Mouse (Mus musculus): Measurements from ENCODE around the gene Pex14. TPM values are rescaled to one million over a fixed set of nuclear protein-coding genes. Genes with fewer than 3 reads are reported as not detected.

The Pex14 gene
- polyA plus RNA-seq, 1 experiment, result 19.7 TPM

DNA sequence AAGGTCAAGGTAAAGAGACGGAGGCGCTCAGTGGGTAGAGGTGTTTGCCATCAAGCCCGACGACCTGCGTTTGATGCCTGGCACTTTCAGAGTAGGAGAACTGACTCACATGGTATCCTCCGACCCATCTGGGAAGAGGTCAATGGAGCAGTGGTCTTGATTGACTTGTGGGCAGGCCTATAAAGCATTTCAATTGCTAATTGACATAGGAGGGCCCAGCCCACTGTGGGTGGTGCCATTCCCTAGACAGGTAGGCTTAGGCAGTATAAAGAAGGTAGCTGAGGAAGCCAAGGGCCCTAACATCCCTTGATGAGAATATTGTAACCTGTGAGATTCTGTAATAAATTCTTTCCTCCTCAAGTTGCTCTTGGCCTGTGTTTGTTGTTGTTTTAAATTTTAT, 98.9 kb downstream of the Pex14 start:
- Histone ChIP-seq H3K4me1 (ENCODE audit: control insufficient read depth, insufficient read depth, low read length) (peaks cover 17% of the 10 kb centered on the region), H3K4me3 (ENCODE audit: insufficient read depth, low read length) (no peak overlapping the region), H3K27ac (ENCODE audit: insufficient read depth, low read depth, low read length) (no peak overlapping the region)
- TF ChIP-seq POLR2A (IDR thresholded peaks at IDR 0.05; ENCODE audit: borderline replicate concordance, low read depth, low read length), result no peak
- TF ChIP-seq CTCF (IDR thresholded peaks at IDR 0.05; ENCODE audit: low read depth, low read length), result no peak

DNA sequence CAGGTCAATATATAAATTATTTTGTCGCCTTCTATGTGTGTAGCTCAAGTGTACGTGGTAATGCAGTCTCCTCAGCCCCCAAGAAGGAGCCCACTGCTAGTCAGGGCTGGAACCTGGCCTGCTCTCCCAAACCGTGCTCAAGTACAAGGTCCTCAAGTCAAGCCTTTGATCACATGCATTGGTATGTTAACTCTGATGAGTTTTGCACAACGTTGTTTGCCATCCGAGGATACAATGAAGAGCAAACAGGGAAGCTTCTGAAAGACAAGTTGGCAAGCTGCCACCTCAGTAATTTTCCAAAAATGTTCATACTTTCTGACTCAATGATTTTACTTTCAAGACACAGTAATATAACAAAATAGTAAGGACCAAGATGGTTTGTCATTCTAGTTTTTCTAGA, 105.7 kb downstream of the Pex14 start:
- H3K27ac ChIP-seq (ENCODE audit: insufficient read depth, low read depth, low read length), result 0 out of 2 replicates have a peak overlapping the region, but pooled peaks have one; percentile 21
- no peak overlapping the region for H3K4me3 ChIP-seq (ENCODE audit: insufficient read depth, low read length)
- no peak for TF ChIP-seq CTCF (IDR thresholded peaks at IDR 0.05; ENCODE audit: low read depth, low read length)
- no peak for TF ChIP-seq POLR2A (IDR thresholded peaks at IDR 0.05; ENCODE audit: borderline replicate concordance, low read depth, low read length)
- H3K4me1 ChIP-seq (ENCODE audit: control insufficient read depth, insufficient read depth, low read length), result peaks cover 27% of the 10 kb centered on the region

DNA sequence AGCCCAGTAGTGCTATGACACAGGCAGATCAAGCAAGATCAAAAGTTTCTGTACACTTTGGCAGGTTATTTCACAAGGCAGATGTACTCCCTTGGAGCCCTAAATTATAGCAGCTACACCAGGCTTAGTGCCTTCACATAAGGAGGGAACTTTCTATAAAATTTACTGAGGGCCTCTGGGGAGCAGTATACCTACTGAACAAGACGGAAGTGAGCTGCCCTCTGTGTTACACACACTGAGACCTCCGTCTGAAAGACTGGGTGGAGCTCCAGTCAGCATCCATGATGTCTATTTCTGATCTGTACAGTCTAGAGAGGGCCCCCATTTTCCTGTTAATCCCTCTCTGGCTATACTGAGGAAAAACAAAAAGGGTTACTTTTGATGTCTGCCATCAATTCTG, 109.6 kb downstream of the Pex14 start:
- Histone ChIP-seq H3K4me3 (ENCODE audit: insufficient read depth, low read length) (no peak overlapping the region), H3K4me1 (ENCODE audit: control insufficient read depth, insufficient read depth, low read length) (peaks cover 25% of the 10 kb centered on the region), H3K27ac (ENCODE audit: insufficient read depth, low read depth, low read length) (no peak overlapping the region)
- no peak for TF ChIP-seq CTCF (IDR thresholded peaks at IDR 0.05; ENCODE audit: low read depth, low read length)
- no peak for TF ChIP-seq POLR2A (IDR thresholded peaks at IDR 0.05; ENCODE audit: borderline replicate concordance, low read depth, low read length)

DNA sequence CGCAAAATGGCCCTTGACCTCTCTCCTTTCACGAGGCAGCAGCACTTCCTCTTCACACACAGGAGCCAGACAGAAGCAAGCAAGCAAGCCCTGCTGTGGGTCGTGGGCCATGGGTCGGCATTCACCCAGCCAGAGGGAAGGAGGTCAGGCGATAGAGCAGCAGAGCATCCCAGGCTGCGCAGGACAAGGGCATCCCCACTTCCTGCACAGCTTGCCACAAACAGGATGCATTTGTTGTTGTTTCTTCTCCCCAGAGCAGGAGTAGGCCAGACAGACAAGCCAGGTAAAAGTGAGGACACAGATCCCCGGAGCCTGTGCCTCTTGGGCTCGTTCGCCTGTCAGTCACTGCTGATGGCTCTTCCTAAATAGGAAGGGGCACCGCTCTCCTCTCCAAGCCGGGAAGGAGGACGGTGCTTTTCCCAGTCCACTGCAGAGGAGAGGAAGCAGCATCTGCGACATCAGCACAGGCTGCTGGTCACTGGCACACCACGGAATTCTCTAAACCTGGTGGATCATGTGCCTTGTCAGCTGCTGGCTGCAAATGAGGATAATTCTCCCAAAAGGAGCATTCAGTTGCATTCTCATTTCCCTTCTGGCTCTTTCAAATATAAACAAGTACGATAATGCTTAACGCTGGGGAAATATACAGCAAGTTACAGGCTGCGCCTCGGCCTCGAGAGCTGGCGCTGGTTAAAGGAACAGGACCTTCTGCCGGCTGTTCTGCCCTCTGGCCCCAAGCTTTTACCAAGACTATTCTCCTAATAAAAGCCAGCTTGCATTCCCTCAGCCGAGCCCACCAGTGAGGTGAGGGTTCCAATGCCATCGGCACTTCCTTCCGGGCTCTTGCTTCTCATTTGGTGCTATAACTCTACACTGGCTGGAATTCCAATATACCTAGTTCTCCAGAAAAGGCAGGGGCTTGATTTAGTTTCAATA, 113.9 kb downstream of the Pex14 start:
- H3K4me3 ChIP-seq (ENCODE audit: insufficient read depth, low read length), result no peak overlapping the region
- no peak for TF ChIP-seq POLR2A (IDR thresholded peaks at IDR 0.05; ENCODE audit: borderline replicate concordance, low read depth, low read length)
- TF ChIP-seq CTCF (IDR thresholded peaks at IDR 0.05; ENCODE audit: low read depth, low read length), result no peak
- no peak overlapping the region for H3K27ac ChIP-seq (ENCODE audit: insufficient read depth, low read depth, low read length)
- peaks cover 9% of the 10 kb centered on the region for H3K4me1 ChIP-seq (ENCODE audit: control insufficient read depth, insufficient read depth, low read length)

DNA sequence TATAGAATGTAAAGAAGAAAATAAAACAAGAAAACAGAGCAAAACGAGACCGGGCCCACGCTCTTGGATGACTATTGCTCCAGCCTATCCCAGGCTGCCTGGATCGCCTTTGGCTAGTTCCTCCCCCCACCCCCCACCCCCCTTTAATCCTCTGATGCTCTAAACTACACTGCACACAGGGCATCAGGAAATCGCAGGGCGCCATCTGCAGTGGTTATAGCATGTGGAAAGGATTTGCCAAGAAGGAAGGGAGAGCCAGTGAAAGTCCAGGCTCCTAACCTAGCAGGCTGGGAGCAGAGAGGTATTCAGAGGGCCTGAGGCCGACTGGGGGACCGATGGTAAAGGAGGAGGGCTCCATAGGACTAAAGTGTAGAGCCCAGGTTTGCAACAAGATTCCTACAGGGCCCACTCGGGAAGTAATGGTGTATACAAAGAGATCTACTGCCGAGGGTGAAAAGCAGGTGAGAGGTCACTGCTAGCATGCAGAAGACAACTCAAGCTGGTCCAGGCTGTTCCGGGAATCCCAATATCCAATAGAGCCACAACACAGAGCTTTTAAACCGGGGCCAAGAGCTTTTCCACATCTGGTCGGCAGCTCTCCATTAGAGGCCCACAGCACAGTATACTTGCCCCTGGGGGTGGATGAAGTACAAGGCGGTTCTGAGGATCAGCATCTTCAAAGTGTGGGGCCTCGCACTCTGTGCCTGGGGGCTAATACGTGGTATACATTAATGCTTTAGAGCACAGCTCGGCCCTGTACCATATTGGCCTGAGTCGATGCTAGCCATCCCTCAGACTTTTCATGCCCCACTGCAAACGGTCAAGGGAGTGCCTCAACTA, 114.8 kb downstream of the Pex14 start:
- TF ChIP-seq POLR2A (IDR thresholded peaks at IDR 0.05; ENCODE audit: borderline replicate concordance, low read depth, low read length) (no peak), CTCF (IDR thresholded peaks at IDR 0.05; ENCODE audit: low read depth, low read length) (no peak)
- no peak overlapping the region for H3K27ac ChIP-seq (ENCODE audit: insufficient read depth, low read depth, low read length)
- peaks cover 9% of the 10 kb centered on the region for H3K4me1 ChIP-seq (ENCODE audit: control insufficient read depth, insufficient read depth, low read length)
- H3K4me3 ChIP-seq (ENCODE audit: insufficient read depth, low read length), result no peak overlapping the region

DNA sequence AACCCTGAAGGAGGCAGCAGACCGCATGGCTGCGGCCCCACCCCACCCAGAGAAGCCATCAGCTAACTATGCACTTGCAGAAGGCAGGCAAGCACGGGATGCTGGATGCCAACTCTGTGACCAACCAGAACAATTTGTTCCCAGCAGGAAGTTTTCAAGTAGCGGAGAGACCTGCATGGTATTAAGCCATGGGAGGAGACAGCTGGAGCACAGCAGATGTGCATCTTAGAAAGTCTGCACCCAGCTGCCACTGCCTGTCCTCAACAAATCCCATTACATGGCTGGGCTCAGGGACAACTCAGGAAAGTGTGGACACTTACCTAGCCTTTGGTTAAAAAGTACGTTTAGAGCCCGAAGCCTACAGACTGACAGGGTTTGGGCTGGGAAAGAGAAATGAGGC, 117.4 kb downstream of the Pex14 start:
- Histone ChIP-seq H3K27ac (ENCODE audit: insufficient read depth, low read depth, low read length) (no peak overlapping the region), H3K4me1 (ENCODE audit: control insufficient read depth, insufficient read depth, low read length) (0 out of 2 replicates have a peak, but pooled peaks cover 2% of the 10 kb centered on the region), H3K4me3 (ENCODE audit: insufficient read depth, low read length) (no peak overlapping the region)
- TF ChIP-seq POLR2A (IDR thresholded peaks at IDR 0.05; ENCODE audit: borderline replicate concordance, low read depth, low read length), result no peak
- no peak for TF ChIP-seq CTCF (IDR thresholded peaks at IDR 0.05; ENCODE audit: low read depth, low read length)

DNA sequence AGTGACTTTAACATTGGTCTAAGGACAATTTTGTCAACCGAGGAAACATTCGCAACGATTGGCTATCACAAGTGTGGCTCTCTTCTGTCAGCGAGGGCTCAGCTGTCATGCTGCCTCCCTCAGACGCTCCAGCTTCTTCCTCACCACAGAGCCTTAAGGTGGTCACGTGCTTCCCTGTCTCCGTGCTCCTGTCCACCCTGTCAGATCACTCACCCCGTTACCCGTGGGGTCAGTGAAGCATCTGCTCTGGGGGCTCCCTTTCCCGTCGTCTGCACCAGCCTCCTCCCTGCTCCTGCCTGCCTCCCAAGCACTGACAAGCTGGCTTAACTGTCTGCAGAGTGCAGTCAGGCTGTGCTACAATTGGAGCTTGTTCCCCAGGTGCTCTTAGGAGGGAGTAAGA, 119.8 kb downstream of the Pex14 start:
- TF ChIP-seq POLR2A (IDR thresholded peaks at IDR 0.05; ENCODE audit: borderline replicate concordance, low read depth, low read length) (no peak), CTCF (IDR thresholded peaks at IDR 0.05; ENCODE audit: low read depth, low read length) (no peak)
- Histone ChIP-seq H3K4me1 (ENCODE audit: control insufficient read depth, insufficient read depth, low read length) (no peaks in the 10 kb centered on the region), H3K4me3 (ENCODE audit: insufficient read depth, low read length) (no peak overlapping the region), H3K27ac (ENCODE audit: insufficient read depth, low read depth, low read length) (no peak overlapping the region)

DNA sequence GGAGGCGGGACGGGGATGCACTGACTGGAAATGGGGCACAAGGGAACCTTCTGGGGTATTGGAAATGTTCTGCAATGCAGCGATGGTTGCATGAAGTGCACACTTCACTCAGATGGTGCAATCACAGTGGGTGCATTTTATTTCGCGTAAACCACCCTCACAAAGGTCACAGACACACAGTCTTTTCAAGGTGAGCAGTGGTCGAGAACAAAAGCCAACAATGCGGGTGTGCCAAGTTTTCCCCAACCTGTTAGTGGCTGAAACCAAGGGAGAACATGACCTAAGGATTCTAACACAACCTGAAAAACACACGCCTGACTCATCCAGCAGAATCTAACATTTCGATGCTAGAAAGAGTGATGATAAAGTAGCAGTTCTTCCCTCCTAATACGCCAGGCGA, 120.8 kb downstream of the Pex14 start:
- Histone ChIP-seq H3K4me1 (ENCODE audit: control insufficient read depth, insufficient read depth, low read length) (no peaks in the 10 kb centered on the region), H3K4me3 (ENCODE audit: insufficient read depth, low read length) (no peak overlapping the region), H3K27ac (ENCODE audit: insufficient read depth, low read depth, low read length) (no peak overlapping the region)
- TF ChIP-seq CTCF (IDR thresholded peaks at IDR 0.05; ENCODE audit: low read depth, low read length) (no peak), POLR2A (IDR thresholded peaks at IDR 0.05; ENCODE audit: borderline replicate concordance, low read depth, low read length) (no peak)

DNA sequence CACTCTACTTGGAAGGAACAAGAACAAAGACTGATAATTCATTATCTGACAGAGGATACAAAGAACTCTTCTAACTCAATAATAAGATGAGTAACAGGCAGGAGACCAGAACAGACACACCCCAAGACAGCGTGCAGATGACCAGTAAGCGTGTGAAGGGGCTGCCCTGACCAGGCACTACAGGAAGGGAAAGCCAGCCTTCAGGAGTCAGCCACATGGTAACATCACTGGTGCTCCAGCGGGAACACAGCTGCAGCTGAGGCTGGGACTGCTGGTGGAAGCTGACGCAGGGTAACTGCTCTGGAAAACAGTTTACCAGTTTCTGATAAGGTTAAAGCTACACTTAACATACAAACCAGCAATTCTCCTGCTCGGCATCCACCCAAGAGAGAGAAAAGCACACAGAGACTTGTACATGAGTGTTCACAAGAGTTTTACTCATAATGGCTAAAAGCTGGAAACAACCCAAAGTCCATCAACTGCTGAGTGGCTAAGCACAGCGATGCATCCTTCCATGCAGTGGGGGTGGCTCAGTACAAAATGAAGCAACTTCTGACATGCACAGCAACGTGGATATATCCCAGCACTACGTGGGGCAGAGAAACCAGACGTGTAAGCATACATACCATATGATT, 121.3 kb downstream of the Pex14 start:
- no peak for TF ChIP-seq POLR2A (IDR thresholded peaks at IDR 0.05; ENCODE audit: borderline replicate concordance, low read depth, low read length)
- TF ChIP-seq CTCF (IDR thresholded peaks at IDR 0.05; ENCODE audit: low read depth, low read length), result no peak
- Histone ChIP-seq H3K4me3 (ENCODE audit: insufficient read depth, low read length) (no peak overlapping the region), H3K4me1 (ENCODE audit: control insufficient read depth, insufficient read depth, low read length) (no peaks in the 10 kb centered on the region), H3K27ac (ENCODE audit: insufficient read depth, low read depth, low read length) (no peak overlapping the region)
